Mouse (Mus musculus) small intestine, adult 2 months (tissue): ENCODE results near the gene Tmem235.

Source experiments
- CTCF ChIP-seq: fragments of 200-500 bp; IDR thresholded peaks from 2 replicates; pipeline ENCODE4 v1.5.1; 2012; ENCODE audit warnings: low read depth, mild to moderate bottlenecking, control low read depth, inconsistent platforms, low read length, moderate library complexity, mixed read lengths; ENCODE audit not compliant: insufficient replicate concordance, insufficient read length; ENCODE audit errors: extremely low read depth
- POLR2A ChIP-seq: fragments of 200-500 bp; IDR thresholded peaks from 2 replicates; pipeline ENCODE4 v1.6.1; 2012; ENCODE audit warnings: low read depth, mild to moderate bottlenecking, control low read depth, inconsistent platforms, low read length, moderate library complexity

GRCm38 (mm10) chr11:117890519-117891282, 30.1 kb downstream of the Tmem235 start:
- TF ChIP-seq CTCF, result peak; percentile 26
- TF ChIP-seq POLR2A, result no peak
